Mouse (Mus musculus) intestine, embryonic 14.5 days (tissue): ENCODE results near the gene Creld1. TPM values are rescaled to one million over a fixed set of nuclear protein-coding genes. Genes with fewer than 3 reads are reported as not detected.

Source experiments
- ATAC-seq: fragments of 200-750 bp; cut with Nextera tagmentation; replicated peaks from 2 replicates; pipeline ENCODE4 v1.8.0; 2017; ENCODE audit warnings: low read depth, moderate number of reproducible peaks, moderate TSS enrichment, moderate library complexity; ENCODE audit not compliant: low FRiP score, low TSS enrichment
- DNase-seq: peaks from one replicate; pipeline ENCODE4 v3.0.0-alpha.2; 2018; ENCODE audit warnings: low spot score
- H3K27ac ChIP-seq: fragments of 300-500 bp; sonication (generic); 2 replicates; pipeline ENCODE4 v1.5.1; 2014; ENCODE audit warnings: low read depth, mild to moderate bottlenecking, control low read depth
- H3K27me3 ChIP-seq: fragments of 300-500 bp; sonication (generic); replicated peaks from 2 replicates; pipeline ENCODE4 v1.6.1; 2014; ENCODE audit warnings: low read length, control low read depth; ENCODE audit not compliant: control insufficient read depth, insufficient read depth
- H3K36me3 ChIP-seq: fragments of 300-500 bp; sonication (generic); 2 replicates; pipeline ENCODE4 v1.6.1; 2014; ENCODE audit warnings: low read length, control low read depth; ENCODE audit not compliant: control insufficient read depth, insufficient read depth
- H3K4me1 ChIP-seq: fragments of 300-500 bp; sonication (generic); replicated peaks from 2 replicates; pipeline ENCODE4 v1.6.1; 2014; ENCODE audit warnings: low read length, control low read depth, mixed read lengths; ENCODE audit not compliant: control insufficient read depth, insufficient read depth
- H3K4me2 ChIP-seq: fragments of 300-500 bp; sonication (generic); 2 replicates; pipeline ENCODE4 v1.6.1; 2014; ENCODE audit warnings: low read length
- H3K4me3 ChIP-seq: fragments of 300-500 bp; sonication (generic); 2 replicates; pipeline ENCODE4 v1.5.1; 2014; ENCODE audit warnings: low read depth, low read length, control low read depth, mixed read lengths
- H3K9ac ChIP-seq: fragments of 300-500 bp; sonication (generic); 2 replicates; pipeline ENCODE4 v1.6.1; 2014; ENCODE audit warnings: mild to moderate bottlenecking, low read length
- H3K9me3 ChIP-seq: fragments of 300-500 bp; sonication (generic); 2 replicates; pipeline ENCODE4 v1.6.1; 2016; ENCODE audit warnings: low read length, control low read depth; ENCODE audit not compliant: control insufficient read depth
- WGBS: fragments of 180-500 bp; shearing (Covaris S2); extraction: QIAGEN DNeasy Blood & Tissue Kit; methylation state at CpG from one replicate; pipeline ENCODE4 v1.1.7; 2014; 5-methylcytosine and 5-hydroxymethylcytosine counted together
- polyA plus RNA-seq: library from polyadenylated mRNA; unstranded; fragments of >200 nt; fragmentation: Nextera tagmentation; extraction: Ambion mirVana; gene quantifications from 2 replicates; pipeline ENCODE4 v1.2.1, GENCODE M21; 2014

Creld1 gene
- polyA plus RNA-seq: 20.1 and 20.2 TPM in 2 replicates

GRCm38 (mm10) chr6:113483100-113483615 is at the start of gene Creld1:
TSS of gene Creld1 (plus strand) at chr6:113483297.
- peak; percentile 95 for DNase-seq
- under 1% methylated on average over 26 of the region's 26 CpGs for WGBS
- peak; percentile 94 for ATAC-seq
- peak within 1 kb of the TSS; percentile 59 for H3K9ac ChIP-seq
- peaks cover 11% of the 10 kb centered on the region; the same call in 1 of the 2 replicates for H3K4me1 ChIP-seq
- H3K36me3 ChIP-seq: no peaks in the 10 kb centered on the region
- H3K27me3 ChIP-seq: peaks cover 24% of the 10 kb centered on the region
- peak within 1 kb of the TSS; percentile 88 for H3K4me2 ChIP-seq
- peak within 1 kb of the TSS; percentile 44 for H3K4me3 ChIP-seq
- no peaks in the 10 kb centered on the region for H3K9me3 ChIP-seq
- H3K27ac ChIP-seq: peak within 1 kb of the TSS; percentile 71

- Histone ChIP-seq H3K4me1 (no peaks in the 10 kb centered on the region), H3K4me2 (no peak overlapping the region), H3K27me3 (no peaks in the 10 kb centered on the region), H3K27ac (no peak overlapping the region), H3K9me3 (no peaks in the 10 kb centered on the region), H3K36me3 (no peaks in the 10 kb centered on the region), H3K9ac (no peak overlapping the region), H3K4me3 (no peak overlapping the region)
- DNase-seq (no peak), ATAC-seq (no peak)
- WGBS: 82% methylated on average over 3 of the region's 3 CpGs
Observed at GRCm38 (mm10) chr6:113433661-113434060, 49.4 kb upstream of the Creld1 start.

- ATAC-seq: peak; percentile 77
- Histone ChIP-seq H3K27me3 (no peaks in the 10 kb centered on the region), H3K27ac (no peak overlapping the region), H3K9me3 (no peaks in the 10 kb centered on the region), H3K4me3 (no peak overlapping the region), H3K9ac (no peak overlapping the region), H3K36me3 (no peaks in the 10 kb centered on the region), H3K4me1 (no peaks in the 10 kb centered on the region), H3K4me2 (no peak overlapping the region)
- no peak for DNase-seq
- WGBS: 76% methylated on average over 7 of the region's 7 CpGs
Observed at GRCm38 (mm10) chr6:113434691-113435090, 48.4 kb upstream of the Creld1 start.

- ATAC-seq: no peak
Observed at GRCm38 (mm10) chr6:113435664-113436205, 47.4 kb upstream of the Creld1 start, which contains the start of gene Cidec. TSS of gene Cidec (minus strand) at chr6:113435760.

GRCm38 (mm10) chr6:113437135-113437534 is 46.0 kb upstream of the Creld1 start:
- Histone ChIP-seq H3K4me2 (no peak overlapping the region), H3K4me1 (no peaks in the 10 kb centered on the region), H3K4me3 (no peak overlapping the region), H3K9ac (no peak overlapping the region), H3K27me3 (no peaks in the 10 kb centered on the region), H3K36me3 (no peaks in the 10 kb centered on the region), H3K9me3 (no peaks in the 10 kb centered on the region), H3K27ac (no peak overlapping the region)
- DNase-seq: no peak
- ATAC-seq: no peak
- WGBS: 77% methylated on average over 12 of the region's 12 CpGs

More at GRCm38 (mm10) chr6:113435664-113436205, 47.4 kb upstream of the Creld1 start, which contains the start of gene Cidec:
- WGBS: 80% methylated on average over 9 of the region's 9 CpGs
- Histone ChIP-seq H3K9ac (no peak within 1 kb of the TSS), H3K27me3 (no peaks in the 10 kb centered on the region), H3K4me2 (no peak within 1 kb of the TSS), H3K9me3 (no peaks in the 10 kb centered on the region), H3K4me3 (no peak within 1 kb of the TSS), H3K27ac (no peak within 1 kb of the TSS), H3K36me3 (no peaks in the 10 kb centered on the region), H3K4me1 (no peaks in the 10 kb centered on the region)
- no peak for DNase-seq

GRCm38 (mm10) chr6:113438721-113439430 is 44.2 kb upstream of the Creld1 start:
- Histone ChIP-seq H3K27ac (no peak overlapping the region), H3K27me3 (no peaks in the 10 kb centered on the region), H3K4me1 (peaks cover 7% of the 10 kb centered on the region), H3K4me2 (no peak overlapping the region), H3K9ac (no peak overlapping the region), H3K36me3 (no peaks in the 10 kb centered on the region), H3K4me3 (no peak overlapping the region), H3K9me3 (no peaks in the 10 kb centered on the region)
- DNase-seq (no peak), ATAC-seq (no peak)
- 52% methylated on average over 12 of the region's 12 CpGs for WGBS

GRCm38 (mm10) chr6:113440686-113441085 is 42.4 kb upstream of the Creld1 start:
- no peak overlapping the region for H3K9ac ChIP-seq
- no peak overlapping the region for H3K27ac ChIP-seq
- ATAC-seq (no peak), DNase-seq (no peak)
- no peak overlapping the region for H3K4me2 ChIP-seq
- H3K36me3 ChIP-seq: no peaks in the 10 kb centered on the region
- no peaks in the 10 kb centered on the region for H3K27me3 ChIP-seq
- H3K9me3 ChIP-seq: no peaks in the 10 kb centered on the region
- peaks cover 7% of the 10 kb centered on the region for H3K4me1 ChIP-seq
- H3K4me3 ChIP-seq: no peak overlapping the region
- 81% methylated on average over 3 of the region's 3 CpGs for WGBS

GRCm38 (mm10) chr6:113441147-113441680 is 41.9 kb upstream of the Creld1 start:
- no peaks in the 10 kb centered on the region for H3K27me3 ChIP-seq
- H3K9ac ChIP-seq: no peak overlapping the region
- ATAC-seq: no peak
- WGBS: 53% methylated on average over 7 of the region's 7 CpGs
- DNase-seq: peak; percentile 92
- no peaks in the 10 kb centered on the region for H3K36me3 ChIP-seq
- H3K4me3 ChIP-seq: no peak overlapping the region
- H3K27ac ChIP-seq: no peak overlapping the region
- H3K4me2 ChIP-seq: no peak overlapping the region
- H3K9me3 ChIP-seq: no peaks in the 10 kb centered on the region
- H3K4me1 ChIP-seq: peaks cover 7% of the 10 kb centered on the region
